In the genomic region with DNA sequence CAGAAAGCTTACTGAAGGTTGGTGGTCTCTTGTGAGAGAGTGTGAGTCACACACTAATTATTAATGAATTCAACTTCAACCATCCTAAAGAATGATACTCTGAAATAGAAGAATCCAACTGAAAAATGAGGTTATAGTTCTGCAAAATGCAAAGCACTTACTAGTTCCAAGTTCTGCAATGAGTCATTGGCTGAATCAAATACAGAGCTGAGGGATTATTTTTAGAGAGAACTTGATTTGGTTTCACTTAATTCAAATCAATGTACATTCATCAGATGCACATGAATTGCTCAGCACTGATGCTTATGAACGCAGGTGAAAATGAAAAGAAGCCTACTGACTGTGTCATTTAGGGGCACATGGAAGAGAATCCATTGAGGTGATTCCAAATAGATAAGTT, we compare ENCODE assay signal across 20 mouse cellular contexts.
DNase-seq lines count a peak whose midpoint lies in the region; ATAC-seq lines count a peak whose summit lies in the region.
"Had no signal": no experiment of that assay in that cellular context is flagged by ENCODE, and none has a peak within 500 bp of the region (broad histone marks: within the 10 kb centered on the region; RNA-seq: fewer than 3 reads in every experiment).

No protein-coding gene starts in this region.

- peak; percentile 95 for ATAC-seq in frontal cortex, adult (ENCODE audit: low TSS enrichment)
- ATAC-seq: CD4-positive, CD25-positive, alpha-beta regulatory T cell, adult 4 months; forebrain, embryonic 14.5 days; forebrain, embryonic 16.5 days had no signal

- no peak for DNase-seq in frontal cortex, postnatal 14 days (ENCODE audit: low spot score in 2 of 2)
- DNase-seq in right cerebral cortex, adult 18-20 months, result peak; percentile 8
- DNase-seq in right cerebral cortex, postnatal 36 days (ENCODE audit: low spot score in 2 of 2), result no peak
- peak; percentile 45 for DNase-seq in telencephalon, adult 2 months (ENCODE audit: low read depth, low spot score)
- no peak for DNase-seq in adrenal gland, adult 2 months
- DNase-seq: adrenal gland, adult 8-10 months; adrenal gland, postnatal 14 days; adrenal gland, postnatal 36 days; B cell, adult 2 months; cerebellum, adult 11 months; cerebellum, adult 18-20 months; cerebellum, adult 8-10 months; cerebellum, adult 9-11 months; cerebellum, postnatal 14 days; cerebellum, postnatal 36 days; embryo, embryonic 11 days had no signal

Comparison
In these comparisons a context has a peak if more than half of its experiments do, and no peak if none do; other contexts are left out.
1. DNase-seq: peak in right cerebral cortex, adult 18-20 months (single experiment) and telencephalon, adult 2 months (single experiment); none in frontal cortex, postnatal 14 days (0 of 2), right cerebral cortex, postnatal 36 days (0 of 2) and adrenal gland, adult 2 months (single experiment).